Mouse (Mus musculus): ENCODE data around the gene Gnaz. TPM values are rescaled to one million over a fixed set of nuclear protein-coding genes. Genes with fewer than 3 reads are reported as not detected.

Gnaz gene
- total RNA-seq (2021), result 100 to 1,000 TPM; 106 to 108 TPM

DNA sequence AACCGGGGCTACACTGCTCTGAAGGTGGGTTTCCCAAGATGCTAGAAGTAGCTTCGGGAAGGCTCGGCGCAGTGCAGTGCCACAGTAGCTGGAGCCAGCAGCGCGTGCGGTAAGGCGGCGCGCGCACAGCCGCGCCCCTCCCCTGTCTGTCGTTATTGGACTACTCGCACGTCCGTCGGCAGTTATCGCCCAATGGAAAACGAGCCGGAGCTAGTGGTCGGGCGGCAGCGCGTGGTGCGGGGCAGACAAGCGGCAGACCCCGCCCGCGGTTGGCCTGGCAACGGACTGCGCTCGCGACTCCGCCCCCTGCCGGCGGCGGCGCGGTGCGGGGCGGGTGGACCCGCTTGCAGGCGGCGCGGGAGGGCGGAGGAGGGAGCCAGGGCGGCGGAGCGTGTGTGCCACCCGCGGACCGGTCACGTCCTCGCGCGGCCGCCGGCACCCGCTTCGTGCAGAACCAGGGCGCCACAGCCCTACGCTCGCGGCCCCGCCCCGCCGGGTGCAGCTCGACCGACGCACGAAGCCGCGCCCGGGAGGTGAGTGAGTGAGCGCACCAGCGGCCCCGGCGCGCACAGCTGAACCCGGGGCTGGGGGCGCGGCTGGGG is at the start of gene Gnaz:
Gnaz (plus strand) TSS at position 328 of the 602 bp plus-strand sequence.
- peak; percentile 98 for DNase-seq

- DNase-seq, result no peak
These were observed 47.7 kb upstream of the Gnaz start for GRCm38 (mm10) chr10:74919277-74919676.

- DNase-seq, result no peak
These were observed 46.0 kb upstream of the Gnaz start for GRCm38 (mm10) chr10:74920853-74921567.

DNA sequence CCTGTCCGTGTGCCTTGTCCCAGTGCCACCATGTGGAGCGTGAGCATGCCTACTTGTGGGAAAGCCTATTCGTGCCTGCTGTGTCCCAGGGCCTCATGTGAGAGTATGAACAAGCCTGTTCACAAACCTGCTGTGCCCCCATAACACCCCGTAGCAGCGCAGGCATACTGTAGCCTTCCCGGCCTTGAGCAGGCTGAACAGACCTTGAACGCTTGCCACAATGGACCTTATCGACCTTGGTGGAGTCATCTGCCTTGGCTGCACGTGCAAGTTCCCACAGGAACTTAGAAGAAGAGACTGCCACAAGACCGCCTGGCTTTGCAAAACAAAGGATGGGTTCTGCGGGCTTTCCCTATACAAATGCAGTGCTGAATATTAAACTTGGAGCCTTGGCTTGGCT is 45.4 kb upstream of the Gnaz start:
- no peak for DNase-seq

- DNase-seq, result peak; percentile 64 to 65
These were observed 44.2 kb upstream of the Gnaz start for GRCm38 (mm10) chr10:74922763-74923162.

DNA sequence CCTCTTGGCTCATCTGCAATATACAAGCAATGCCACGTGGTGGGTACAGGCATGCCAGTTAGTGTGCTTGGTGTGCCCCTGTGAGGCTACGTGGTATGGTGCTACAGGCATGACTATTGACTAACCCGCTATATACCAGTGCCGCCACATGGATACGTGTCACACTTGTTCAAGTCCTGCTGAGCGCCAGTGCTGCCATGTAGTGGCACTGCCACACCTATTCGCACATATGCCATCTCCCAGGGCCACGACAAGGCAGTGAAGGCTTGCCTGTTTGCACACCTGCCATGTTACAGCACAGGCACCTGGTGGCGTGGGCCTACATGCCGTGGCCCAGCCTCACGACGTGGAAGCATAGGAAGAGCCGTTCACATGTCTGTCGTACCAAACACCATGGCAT is 42.7 kb upstream of the Gnaz start:
- no peak for DNase-seq

- DNase-seq, result peak; percentile 62 to 64
These were observed 41.7 kb upstream of the Gnaz start for GRCm38 (mm10) chr10:74925324-74925723.

- DNase-seq, result no peak
These were observed 38.7 kb upstream of the Gnaz start for GRCm38 (mm10) chr10:74928276-74928675.

GRCm38 (mm10) chr10:74929578-74929977 is 37.4 kb upstream of the Gnaz start:
- DNase-seq, result no peak

GRCm38 (mm10) chr10:74930541-74930940 is 36.4 kb upstream of the Gnaz start:
- DNase-seq, result no peak

DNA sequence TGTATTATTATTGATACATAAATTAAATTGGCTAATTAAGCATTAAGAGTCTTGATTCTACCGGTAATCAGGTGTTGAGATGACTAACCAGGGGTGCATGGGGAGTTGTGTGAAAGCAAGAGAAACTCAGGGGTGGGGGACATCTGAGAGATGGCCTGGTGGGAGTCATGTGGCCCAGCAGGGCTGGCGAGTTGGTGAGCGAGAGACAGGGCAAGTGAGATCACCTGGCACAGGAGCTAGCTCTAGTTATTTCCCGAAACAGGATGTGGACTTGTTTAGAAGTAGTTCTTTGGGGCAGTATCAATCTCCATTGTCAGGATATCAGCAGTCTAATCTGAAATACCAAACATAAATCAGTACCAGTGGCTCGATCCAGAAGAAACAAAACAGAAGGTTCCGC is 35.3 kb upstream of the Gnaz start:
- no peak for DNase-seq

GRCm38 (mm10) chr10:74932487-74932886 is 34.5 kb upstream of the Gnaz start:
- no peak for DNase-seq

DNA sequence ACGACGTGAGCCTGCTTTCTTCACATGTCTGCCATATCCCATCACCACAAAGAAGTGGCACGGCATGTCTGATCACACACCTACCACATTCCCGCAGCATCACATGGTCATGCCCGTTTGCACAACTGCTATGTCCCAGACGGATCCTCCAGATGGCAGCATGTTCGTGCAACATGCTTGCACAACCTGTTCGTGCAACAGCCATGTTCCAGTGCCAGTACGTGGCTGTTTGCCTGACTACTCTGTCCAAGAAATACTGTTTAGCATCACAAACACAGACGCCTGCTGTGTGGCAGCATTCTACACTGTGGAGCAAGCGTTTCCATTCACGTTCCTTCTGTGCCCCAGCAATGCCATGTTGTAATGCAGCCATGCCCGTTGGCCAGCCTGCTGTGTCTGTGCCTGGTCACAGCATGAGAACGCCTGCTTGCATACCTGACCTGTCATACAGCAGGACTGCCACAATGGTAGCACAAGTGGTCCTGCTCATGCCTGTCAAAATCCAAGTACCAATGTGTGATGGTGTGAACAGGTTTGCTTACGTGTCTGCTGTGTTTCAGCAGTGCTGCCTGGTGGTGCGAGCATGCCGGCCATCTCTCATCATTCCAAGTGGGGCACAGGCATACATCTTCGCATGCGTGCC is 33.3 kb upstream of the Gnaz start:
- DNase-seq, result peak; percentile 30 to 51

- DNase-seq, result no peak
These were observed 32.5 kb upstream of the Gnaz start for GRCm38 (mm10) chr10:74934521-74934920.

DNA sequence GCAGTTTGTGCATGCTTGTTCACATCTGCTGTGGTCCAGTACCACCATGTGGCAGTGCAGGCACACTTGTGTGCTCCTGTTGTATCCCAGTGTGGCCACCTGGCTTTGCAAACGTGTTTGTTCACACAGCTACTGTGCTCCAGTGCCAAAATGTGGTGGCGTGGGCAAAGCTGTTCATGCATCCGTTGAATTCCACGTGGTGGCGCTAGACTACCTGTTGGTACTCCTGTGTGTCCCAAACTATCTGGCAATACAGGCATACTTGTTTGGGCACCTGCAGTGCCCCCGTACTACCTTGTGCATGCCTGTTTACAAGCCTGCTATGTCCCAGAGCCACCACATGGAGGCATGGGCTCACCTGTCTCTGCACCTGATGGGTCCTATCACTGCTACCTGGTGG is 32.0 kb upstream of the Gnaz start:
- no peak for DNase-seq

- no peak for DNase-seq
These were observed 29.8 kb upstream of the Gnaz start for GRCm38 (mm10) chr10:74937003-74937790.

DNA sequence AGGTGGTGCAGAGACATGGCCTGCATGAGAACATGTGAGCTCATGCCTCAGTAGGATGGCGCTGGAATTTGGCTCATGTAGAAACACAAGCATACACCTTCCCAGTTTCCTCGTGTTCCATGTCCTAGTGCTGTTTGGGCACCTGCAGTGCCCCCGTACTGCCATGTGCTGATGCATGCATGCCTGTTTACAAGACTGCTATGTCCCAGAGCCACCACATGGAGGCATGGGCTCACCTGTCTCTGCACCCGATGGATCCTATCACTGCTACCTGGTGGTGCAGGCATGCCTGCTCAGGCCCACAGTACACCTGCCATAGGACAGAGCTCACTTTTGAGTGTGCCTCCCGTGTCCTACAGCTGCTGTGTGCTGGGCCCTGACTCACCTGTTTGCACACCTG is 28.6 kb upstream of the Gnaz start:
- no peak for DNase-seq

DNA sequence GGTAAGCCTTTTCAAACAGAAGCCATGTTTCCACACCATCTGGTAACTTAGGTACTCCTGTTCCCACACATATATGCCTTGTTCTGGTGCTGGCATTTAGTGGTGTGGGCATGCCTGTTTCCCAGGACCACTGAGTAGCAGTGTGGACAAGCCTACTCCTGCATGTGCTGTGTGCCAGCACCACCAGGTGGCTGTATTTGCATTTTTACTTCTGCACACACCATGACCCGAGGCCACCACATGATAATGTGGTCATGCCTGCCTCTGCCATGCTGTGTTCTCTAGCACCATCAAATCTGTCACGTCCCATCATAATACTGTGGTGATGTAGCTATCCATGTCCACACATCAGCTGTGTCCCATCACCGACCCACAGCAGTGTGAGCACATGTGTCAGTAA is 27.7 kb upstream of the Gnaz start:
- DNase-seq, result no peak

DNA sequence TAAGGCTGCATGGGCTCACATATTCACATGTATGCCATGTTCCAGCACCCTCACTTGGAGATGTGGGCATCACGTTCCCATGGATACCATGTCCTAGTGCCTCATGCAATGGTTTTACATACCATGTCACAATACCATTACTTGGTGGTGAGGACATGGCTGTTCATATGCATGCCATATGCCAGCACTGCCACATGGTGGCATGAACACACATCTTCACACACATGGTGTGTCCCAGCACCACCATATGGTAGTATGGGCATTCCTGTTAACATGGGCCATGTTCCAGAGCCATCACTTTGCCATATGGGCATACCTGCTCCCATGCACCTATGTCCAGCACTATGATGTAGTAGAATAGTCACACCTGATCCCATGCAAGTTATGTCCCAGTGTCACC is 26.2 kb upstream of the Gnaz start:
- no peak for DNase-seq

GRCm38 (mm10) chr10:74952830-74953443 is 14.0 kb upstream of the Gnaz start:
- no peak for DNase-seq

- no peak for DNase-seq
These were observed 2.6 kb upstream of the Gnaz start for GRCm38 (mm10) chr10:74964380-74964779.

DNA sequence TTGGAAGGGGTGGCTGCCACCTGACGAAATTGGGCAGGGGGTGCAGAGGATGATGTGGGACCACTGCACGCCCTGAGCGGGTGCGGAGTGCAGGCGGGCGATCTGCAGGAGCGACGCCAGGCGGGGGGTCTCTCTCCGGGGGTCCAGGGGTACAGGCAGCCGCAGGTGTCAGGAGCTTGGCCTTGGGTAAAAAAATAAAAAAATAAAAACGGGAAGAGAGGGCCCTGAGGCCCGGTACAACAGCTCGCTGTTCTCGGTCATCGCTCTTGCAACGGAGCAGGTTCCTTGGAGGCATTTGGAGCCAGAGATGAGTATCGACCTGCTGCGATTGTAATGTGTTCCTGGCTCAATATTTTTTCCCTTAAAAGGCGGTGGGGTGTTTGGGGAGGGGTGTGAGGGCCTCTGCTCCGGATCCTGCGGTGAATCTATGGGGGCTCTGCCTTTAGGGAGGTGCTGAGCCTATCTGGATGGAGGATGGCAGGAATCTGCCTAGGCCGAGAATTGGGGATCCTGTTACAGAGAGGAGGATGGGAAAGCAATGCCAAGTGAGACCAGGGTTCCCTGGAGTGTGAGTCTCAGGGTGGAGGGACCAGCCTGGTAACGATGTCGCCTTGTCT is 782 bp downstream of the Gnaz start:
- peak in 1 of 2 experiments; percentile 29 for DNase-seq

Data from layer of hippocampus, postnatal 36 days (tissue).